Mouse (Mus musculus): ENCODE measurements around the gene Gcnt2.

GRCm38 (mm10) chr13:40899349-40899993 is 39.9 kb downstream of the Gcnt2 start:
- TF ChIP-seq CTCF (IDR thresholded peaks at IDR 0.05; ENCODE audit: control insufficient read depth, insufficient read depth, insufficient read length) (no peak), USF1 (IDR thresholded peaks at IDR 0.05; ENCODE audit: low read depth) (no peak), MAX (IDR thresholded peaks at IDR 0.05) (no peak), MYOD1 (IDR thresholded peaks at IDR 0.05; ENCODE audit: control insufficient read depth, insufficient read length, low read depth) (no peak), FOSL1 (IDR thresholded peaks at IDR 0.05; ENCODE audit: insufficient read depth, low read length, poor library complexity, severe bottlenecking) (no peak), CEBPB (IDR thresholded peaks at IDR 0.05; ENCODE audit: low read depth) (no peak), MYOG (IDR thresholded peaks at IDR 0.05; ENCODE audit: control insufficient read depth, extremely low read depth, insufficient read length) (no peak)
